Mouse (Mus musculus): ENCODE measurements around the gene Exoc8.

- TF ChIP-seq CTCF (IDR thresholded peaks at IDR 0.05; ENCODE audit: insufficient read depth, low read depth, low read length) = no peak
- no peak for TF ChIP-seq POLR2A (IDR thresholded peaks at IDR 0.05; ENCODE audit: insufficient read depth, low read depth, low read length)
These were observed 12.8 kb upstream of the Exoc8 start for GRCm38 (mm10) chr8:124910349-124910748.
